Mouse (Mus musculus): Measurements from ENCODE around the gene Guf1. TPM values are rescaled to one million over a fixed set of nuclear protein-coding genes. Genes with fewer than 3 reads are reported as not detected.

The Guf1 gene
- 45.6 and 47.2 TPM in 2 replicates for polyA plus RNA-seq (2014; fragmentation: Nextera tagmentation; extraction: Ambion mirVana)

- H3K4me2 ChIP-seq, result peak within 1 kb of the TSS; percentile 63
- DNase-seq (peak; percentile 95), ATAC-seq (ENCODE audit: insufficient read depth) (peak; percentile 94)
- H3K36me3 ChIP-seq (ENCODE audit: insufficient read depth), result peaks cover 20% of the 10 kb centered on the region; the same call in 1 of the 2 replicates
- H3K4me3 ChIP-seq (ENCODE audit: low read depth, low read length), result peak within 1 kb of the TSS; percentile 92
- no peaks in the 10 kb centered on the region for H3K9me3 ChIP-seq (ENCODE audit: low read depth, low read length)
- H3K27ac ChIP-seq (ENCODE audit: low read depth), result peak within 1 kb of the TSS; percentile 88
- H3K4me1 ChIP-seq (ENCODE audit: insufficient read depth), result no peaks in the 10 kb centered on the region
- H3K27me3 ChIP-seq (ENCODE audit: insufficient read depth, low read length), result no peaks in the 10 kb centered on the region
- peak within 1 kb of the TSS; percentile 91 for H3K9ac ChIP-seq
- TF ChIP-seq CTCF (IDR thresholded peaks at IDR 0.05; ENCODE audit: low read depth), result peak; percentile 47; the same call in 1 of the 2 replicates
- under 1% methylated on average over 71 of the region's 72 CpGs for WGBS
These were observed at the start of gene Guf1 for GRCm38 (mm10) chr5:69556628-69557403. Guf1 (plus strand) TSS chr5:69556923.

GRCm38 (mm10) chr5:69507045-69507444 is 49.7 kb upstream of the Guf1 start:
- WGBS, result 67% methylated on average over 3 of the region's 3 CpGs
- no peak for ATAC-seq (ENCODE audit: insufficient read depth)
- Histone ChIP-seq H3K4me2 (no peak overlapping the region), H3K4me3 (ENCODE audit: low read depth, low read length) (no peak overlapping the region), H3K27me3 (ENCODE audit: insufficient read depth, low read length) (no peaks in the 10 kb centered on the region), H3K9ac (no peak overlapping the region), H3K36me3 (ENCODE audit: insufficient read depth) (no peaks in the 10 kb centered on the region), H3K9me3 (ENCODE audit: low read depth, low read length) (no peaks in the 10 kb centered on the region), H3K27ac (ENCODE audit: low read depth) (no peak overlapping the region), H3K4me1 (ENCODE audit: insufficient read depth) (no peaks in the 10 kb centered on the region)
- DNase-seq, result no peak
- no peak for TF ChIP-seq CTCF (IDR thresholded peaks at IDR 0.05; ENCODE audit: low read depth)

- no peaks in the 10 kb centered on the region for H3K4me1 ChIP-seq (ENCODE audit: insufficient read depth)
- ATAC-seq (ENCODE audit: insufficient read depth), result no peak
- no peak overlapping the region for H3K4me3 ChIP-seq (ENCODE audit: low read depth, low read length)
- no peak for TF ChIP-seq CTCF (IDR thresholded peaks at IDR 0.05; ENCODE audit: low read depth)
- H3K27ac ChIP-seq (ENCODE audit: low read depth), result no peak overlapping the region
- no peaks in the 10 kb centered on the region for H3K36me3 ChIP-seq (ENCODE audit: insufficient read depth)
- no peak overlapping the region for H3K4me2 ChIP-seq
- H3K27me3 ChIP-seq (ENCODE audit: insufficient read depth, low read length), result no peaks in the 10 kb centered on the region
- no peak for DNase-seq
- no peak overlapping the region for H3K9ac ChIP-seq
- WGBS, result 39% methylated on average over 3 of the region's 3 CpGs
- H3K9me3 ChIP-seq (ENCODE audit: low read depth, low read length), result no peaks in the 10 kb centered on the region
These were observed 45.1 kb upstream of the Guf1 start for GRCm38 (mm10) chr5:69511631-69512030.

- H3K4me2 ChIP-seq, result no peak overlapping the region
- TF ChIP-seq CTCF (IDR thresholded peaks at IDR 0.05; ENCODE audit: low read depth), result no peak
- no peak overlapping the region for H3K27ac ChIP-seq (ENCODE audit: low read depth)
- no peak for ATAC-seq (ENCODE audit: insufficient read depth)
- H3K4me1 ChIP-seq (ENCODE audit: insufficient read depth), result no peaks in the 10 kb centered on the region
- WGBS, result 25% methylated on average over 4 of the region's 4 CpGs
- H3K27me3 ChIP-seq (ENCODE audit: insufficient read depth, low read length), result no peaks in the 10 kb centered on the region
- no peaks in the 10 kb centered on the region for H3K36me3 ChIP-seq (ENCODE audit: insufficient read depth)
- no peak overlapping the region for H3K9ac ChIP-seq
- no peaks in the 10 kb centered on the region for H3K9me3 ChIP-seq (ENCODE audit: low read depth, low read length)
- H3K4me3 ChIP-seq (ENCODE audit: low read depth, low read length), result no peak overlapping the region
- DNase-seq, result no peak
These were observed 44.5 kb upstream of the Guf1 start for GRCm38 (mm10) chr5:69512203-69512602.

GRCm38 (mm10) chr5:69520661-69521278 is 36.0 kb upstream of the Guf1 start:
- H3K27me3 ChIP-seq (ENCODE audit: insufficient read depth, low read length), result no peaks in the 10 kb centered on the region
- 31% methylated on average over 7 of the region's 7 CpGs for WGBS
- H3K9me3 ChIP-seq (ENCODE audit: low read depth, low read length), result no peaks in the 10 kb centered on the region
- H3K9ac ChIP-seq, result no peak overlapping the region
- peak; percentile 89 for DNase-seq
- no peaks in the 10 kb centered on the region for H3K4me1 ChIP-seq (ENCODE audit: insufficient read depth)
- H3K36me3 ChIP-seq (ENCODE audit: insufficient read depth), result no peaks in the 10 kb centered on the region
- no peak overlapping the region for H3K27ac ChIP-seq (ENCODE audit: low read depth)
- TF ChIP-seq CTCF (IDR thresholded peaks at IDR 0.05; ENCODE audit: low read depth), result peak; percentile 73
- peak; percentile 65; the same call in 1 of the 2 replicates for ATAC-seq (ENCODE audit: insufficient read depth)
- no peak overlapping the region for H3K4me2 ChIP-seq
- H3K4me3 ChIP-seq (ENCODE audit: low read depth, low read length), result no peak overlapping the region

GRCm38 (mm10) chr5:69522064-69522463 is 34.7 kb upstream of the Guf1 start:
- ATAC-seq (ENCODE audit: insufficient read depth) (no peak), DNase-seq (no peak)
- H3K27me3 ChIP-seq (ENCODE audit: insufficient read depth, low read length), result no peaks in the 10 kb centered on the region
- no peaks in the 10 kb centered on the region for H3K36me3 ChIP-seq (ENCODE audit: insufficient read depth)
- H3K4me2 ChIP-seq, result no peak overlapping the region
- H3K9me3 ChIP-seq (ENCODE audit: low read depth, low read length), result no peaks in the 10 kb centered on the region
- TF ChIP-seq CTCF (IDR thresholded peaks at IDR 0.05; ENCODE audit: low read depth), result no peak
- H3K4me1 ChIP-seq (ENCODE audit: insufficient read depth), result no peaks in the 10 kb centered on the region
- WGBS, result 58% methylated on average over 5 of the region's 5 CpGs
- no peak overlapping the region for H3K4me3 ChIP-seq (ENCODE audit: low read depth, low read length)
- H3K9ac ChIP-seq, result no peak overlapping the region
- no peak overlapping the region for H3K27ac ChIP-seq (ENCODE audit: low read depth)

- Histone ChIP-seq H3K27me3 (ENCODE audit: insufficient read depth, low read length) (no peaks in the 10 kb centered on the region), H3K9ac (no peak overlapping the region), H3K4me3 (ENCODE audit: low read depth, low read length) (no peak overlapping the region), H3K27ac (ENCODE audit: low read depth) (no peak overlapping the region), H3K4me2 (no peak overlapping the region), H3K4me1 (ENCODE audit: insufficient read depth) (no peaks in the 10 kb centered on the region), H3K36me3 (ENCODE audit: insufficient read depth) (no peaks in the 10 kb centered on the region), H3K9me3 (ENCODE audit: low read depth, low read length) (no peaks in the 10 kb centered on the region)
- ATAC-seq (ENCODE audit: insufficient read depth) (no peak), DNase-seq (no peak)
- TF ChIP-seq CTCF (IDR thresholded peaks at IDR 0.05; ENCODE audit: low read depth), result no peak
These were observed 32.8 kb upstream of the Guf1 start for GRCm38 (mm10) chr5:69523944-69524343.
